8 mouse cellular contexts compared by ENCODE assay signal in genomic region chr2:152414591-152415165, GRCm38 (mm10). TPM values are rescaled to one million over a fixed set of nuclear protein-coding genes. Genes with fewer than 3 reads are reported as not detected.
DNase-seq lines count a peak whose midpoint lies in the region; ATAC-seq lines count a peak whose summit lies in the region.

Gene Zcchc3 (minus strand): TSS chr2:152415027.

- ATAC-seq in heart, embryonic 11.5 days (replicated peaks; ENCODE audit: insufficient number of reproducible peaks, low FRiP score, low TSS enrichment) = peak; percentile 82
- ATAC-seq in kidney, embryonic 14.5 days (ENCODE audit: low FRiP score, low TSS enrichment) = peak; percentile 83
- ATAC-seq in limb, embryonic 13.5 days (ENCODE audit: low FRiP score, low read depth) = peak; percentile 83
- ATAC-seq in midbrain, embryonic 13.5 days = peak; percentile 80

- H3K27me3 ChIP-seq in erythroblast, embryonic 14.5 days (ENCODE audit: control insufficient read depth) = no peaks in the 10 kb centered on the region
- H3K27me3 ChIP-seq in heart, embryonic 11.5 days (ENCODE audit: control insufficient read depth, insufficient read depth, low read length) = no peaks in the 10 kb centered on the region
- H3K27me3 ChIP-seq in kidney, embryonic 14.5 days (ENCODE audit: control insufficient read depth, insufficient read depth, low read length) = no peaks in the 10 kb centered on the region
- H3K27me3 ChIP-seq in limb, embryonic 13.5 days = no peaks in the 10 kb centered on the region
- no peaks in the 10 kb centered on the region for H3K27me3 ChIP-seq in midbrain, embryonic 13.5 days

- peak within 1 kb of the TSS; percentile 95 for H3K4me2 ChIP-seq in heart, embryonic 11.5 days
- peak within 1 kb of the TSS; percentile 94 for H3K4me2 ChIP-seq in kidney, embryonic 14.5 days (replicated peaks; ENCODE audit: low read depth, low read length)
- H3K4me2 ChIP-seq in limb, embryonic 13.5 days (replicated peaks) = peak within 1 kb of the TSS; percentile 93
- H3K4me2 ChIP-seq in midbrain, embryonic 13.5 days (replicated peaks) = peak within 1 kb of the TSS; percentile 97

- H3K4me1 ChIP-seq in erythroblast, embryonic 14.5 days (ENCODE audit: control insufficient read depth) = peaks cover 52% of the 10 kb centered on the region
- H3K4me1 ChIP-seq in heart, embryonic 11.5 days (ENCODE audit: control insufficient read depth, insufficient read depth, low read length) = peaks cover 24% of the 10 kb centered on the region
- H3K4me1 ChIP-seq in kidney, embryonic 14.5 days (ENCODE audit: control insufficient read depth, insufficient read depth, low read length) = peaks cover 27% of the 10 kb centered on the region
- peaks cover 42% of the 10 kb centered on the region for H3K4me1 ChIP-seq in limb, embryonic 13.5 days
- H3K4me1 ChIP-seq in midbrain, embryonic 13.5 days (replicated peaks) = peaks cover 46% of the 10 kb centered on the region

- peak within 1 kb of the TSS; percentile 100 for H3K9ac ChIP-seq in heart, embryonic 11.5 days (ENCODE audit: low read depth, low read length)
- H3K9ac ChIP-seq in kidney, embryonic 14.5 days (ENCODE audit: low read depth, low read length) = peak within 1 kb of the TSS; percentile 97
- peak within 1 kb of the TSS; percentile 98 for H3K9ac ChIP-seq in limb, embryonic 13.5 days
- peak within 1 kb of the TSS; percentile 95 for H3K9ac ChIP-seq in midbrain, embryonic 13.5 days (replicated peaks)

- H3K9me3 ChIP-seq in erythroblast, embryonic 14.5 days (ENCODE audit: control insufficient read depth, low read length) = peaks cover 7% of the 10 kb centered on the region
- H3K9me3 ChIP-seq in heart, embryonic 11.5 days (replicated peaks; ENCODE audit: control insufficient read depth, low read length) = peaks cover 5% of the 10 kb centered on the region; the same call in 1 of the 2 replicates
- peaks cover 6% of the 10 kb centered on the region; the same call in 1 of the 2 replicates for H3K9me3 ChIP-seq in kidney, embryonic 14.5 days (ENCODE audit: control insufficient read depth, low read length)
- H3K9me3 ChIP-seq in limb, embryonic 13.5 days = peaks cover 7% of the 10 kb centered on the region; the same call in 1 of the 2 replicates
- H3K9me3 ChIP-seq in midbrain, embryonic 13.5 days = peaks cover 4% of the 10 kb centered on the region; the same call in 1 of the 2 replicates

- H3K27ac ChIP-seq in heart, embryonic 11.5 days (ENCODE audit: low read depth, low read length) = peak within 1 kb of the TSS; percentile 100
- peak within 1 kb of the TSS; percentile 99 for H3K27ac ChIP-seq in kidney, embryonic 14.5 days (ENCODE audit: low read depth, low read length)
- H3K27ac ChIP-seq in limb, embryonic 13.5 days = peak within 1 kb of the TSS; percentile 96
- H3K27ac ChIP-seq in midbrain, embryonic 13.5 days = peak within 1 kb of the TSS; percentile 96

- H3K36me3 ChIP-seq in erythroblast, embryonic 14.5 days (ENCODE audit: control insufficient read depth) = peaks cover 25% of the 10 kb centered on the region
- H3K36me3 ChIP-seq in heart, embryonic 11.5 days (ENCODE audit: control insufficient read depth, insufficient read depth, low read length) = no peaks in the 10 kb centered on the region
- peaks cover 4% of the 10 kb centered on the region; the same call in 1 of the 2 replicates for H3K36me3 ChIP-seq in kidney, embryonic 14.5 days (ENCODE audit: control insufficient read depth, insufficient read depth, low read length)
- peaks cover 4% of the 10 kb centered on the region; the same call in 1 of the 2 replicates for H3K36me3 ChIP-seq in limb, embryonic 13.5 days
- H3K36me3 ChIP-seq in midbrain, embryonic 13.5 days = no peaks in the 10 kb centered on the region

- H3K4me3 ChIP-seq in erythroblast, embryonic 14.5 days (replicated peaks) = peak within 1 kb of the TSS; percentile 90
- H3K4me3 ChIP-seq in heart, embryonic 11.5 days (ENCODE audit: low read depth, low read length) = peak within 1 kb of the TSS; percentile 96
- peak within 1 kb of the TSS; percentile 84 for H3K4me3 ChIP-seq in kidney, embryonic 14.5 days (ENCODE audit: low read length)
- H3K4me3 ChIP-seq in limb, embryonic 13.5 days = peak within 1 kb of the TSS; percentile 89
- H3K4me3 ChIP-seq in midbrain, embryonic 13.5 days (replicated peaks) = peak within 1 kb of the TSS; percentile 76

- under 1% methylated on average over 56 of the region's 65 CpGs for WGBS in heart, embryonic 11.5 days (ENCODE audit: insufficient replicate concordance)
- WGBS in kidney, embryonic 14.5 days = under 1% methylated on average over 62 of the region's 65 CpGs
- WGBS in limb, embryonic 13.5 days = under 1% methylated on average over 65 of the region's 65 CpGs
- WGBS in midbrain, embryonic 13.5 days = under 1% methylated on average over 65 of the region's 65 CpGs

- DNase-seq in B cell, adult 2 months = peak; percentile 56 to 57
- peak; percentile 67 for DNase-seq in c-Kit-negative CD71-positive TER-119-positive erythroid progenitor cells, embryonic 14.5 days (ENCODE audit: low read depth, low spot score)
- DNase-seq in spleen, adult 12 weeks (ENCODE audit: low spot score) = peak; percentile 45

RNA-seq across cellular contexts. Expression of gene Zcchc3, which starts in this region (rescaled TPM):
- polyA plus RNA-seq in erythroblast, embryonic 14.5 days (2012) = 0.90 and 1.0 TPM in 2 replicates
- polyA plus RNA-seq in heart, embryonic 11.5 days (2014; fragmentation: Nextera tagmentation; extraction: Ambion mirVana) = 50.9 and 55.4 TPM in 2 replicates
- polyA plus RNA-seq in kidney, embryonic 14.5 days (2014; fragmentation: Nextera tagmentation; extraction: Ambion mirVana) = 51.1 and 62.2 TPM in 2 replicates
- polyA plus RNA-seq in limb, embryonic 13.5 days (2015; fragmentation: Nextera tagmentation; extraction: Ambion mirVana) = 45.5 and 48.6 TPM in 2 replicates
- 21.4 and 26.4 TPM in 2 replicates for polyA plus RNA-seq in midbrain, embryonic 13.5 days (2015; fragmentation: Nextera tagmentation; extraction: Ambion mirVana)

Comparison
In these comparisons a context has a peak if more than half of its experiments do, and no peak if none do; other contexts are left out.
1. Peak in every context shown above with its lines: DNase-seq, ATAC-seq, H3K4me3 ChIP-seq and H3K27ac ChIP-seq.
2. RNA of gene Zcchc3 (polyA plus RNA-seq): 51.1 to 62.2 TPM in kidney, embryonic 14.5 days, 50.9 to 55.4 TPM in heart, embryonic 11.5 days, 45.5 to 48.6 TPM in limb, embryonic 13.5 days and 21.4 to 26.4 TPM in midbrain, embryonic 13.5 days; 0.90 to 1.0 TPM in erythroblast, embryonic 14.5 days; every median in the first group is over 10 times any median in the second.